Mouse (Mus musculus) adrenal gland, adult 18-20 months (tissue): ENCODE results near the gene Art1. TPM values are rescaled to one million over a fixed set of nuclear protein-coding genes. Genes with fewer than 3 reads are reported as not detected.
A peak's percentile ranks its signal among the peaks of the same experiment; 100 is the strongest.

Experiments used
- DNase-seq, 2 experiments: peaks; one replicate each; pipeline ENCODE4 v3.0.0; 2021 to 2022; ENCODE audit warnings: low spot score in 2 of 2
- total RNA-seq, 2 experiments: library from RNA; stranded (reverse); gene quantifications; 1 replicate in 1 of 2; 2 replicates in 1 of 2; pipeline ENCODE4 v1.2.3; 2021

Gene Art1
- total RNA-seq, 2 experiments from 2014 or later = 0.29 TPM; not detected in 1

DNA sequence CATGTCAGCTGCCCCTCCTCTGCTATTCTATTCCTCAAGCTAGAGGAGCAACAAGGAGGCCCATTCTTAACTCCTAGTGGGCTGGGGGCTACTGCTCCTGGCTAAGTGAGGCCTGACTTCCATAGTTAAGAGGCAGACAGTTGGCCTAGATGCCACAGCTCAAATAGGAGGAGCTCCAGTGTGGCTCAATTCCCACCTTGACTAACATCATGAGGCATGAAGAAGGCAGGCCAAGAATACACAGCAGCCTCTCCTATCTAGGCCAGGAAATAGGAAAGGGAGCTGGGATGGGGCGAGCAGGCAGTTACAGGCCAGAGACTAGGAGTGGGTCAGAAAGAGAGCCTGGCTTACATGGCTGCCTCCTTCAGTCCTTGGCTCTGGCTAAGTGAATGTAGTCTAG, 6.7 kb downstream of the Art1 start:
- no peak for DNase-seq

DNA sequence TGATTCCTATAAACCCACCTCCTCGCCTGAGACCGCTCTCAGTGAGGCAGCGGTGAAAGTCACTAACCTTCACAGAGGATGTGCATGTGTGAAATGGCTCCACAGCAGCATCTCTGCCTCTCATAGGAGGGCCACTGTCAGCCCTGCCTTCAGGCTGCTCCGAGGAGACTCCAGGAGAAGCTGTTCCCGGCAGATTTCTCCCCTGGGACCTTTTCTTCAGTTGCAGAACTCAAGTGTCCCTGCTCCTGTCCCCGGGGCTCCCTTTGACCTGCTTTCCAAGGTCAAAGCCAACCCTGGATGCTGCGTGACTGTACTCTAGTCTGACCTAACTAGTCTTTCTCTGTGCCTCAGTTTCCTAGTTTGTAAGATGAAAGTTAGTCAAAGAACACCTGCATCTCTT, 7.6 kb downstream of the Art1 start, which contains the start of gene Art5:
Art5 (minus strand) TSS at position 319 of the 400 bp plus-strand sequence.
- DNase-seq = no peak

DNA sequence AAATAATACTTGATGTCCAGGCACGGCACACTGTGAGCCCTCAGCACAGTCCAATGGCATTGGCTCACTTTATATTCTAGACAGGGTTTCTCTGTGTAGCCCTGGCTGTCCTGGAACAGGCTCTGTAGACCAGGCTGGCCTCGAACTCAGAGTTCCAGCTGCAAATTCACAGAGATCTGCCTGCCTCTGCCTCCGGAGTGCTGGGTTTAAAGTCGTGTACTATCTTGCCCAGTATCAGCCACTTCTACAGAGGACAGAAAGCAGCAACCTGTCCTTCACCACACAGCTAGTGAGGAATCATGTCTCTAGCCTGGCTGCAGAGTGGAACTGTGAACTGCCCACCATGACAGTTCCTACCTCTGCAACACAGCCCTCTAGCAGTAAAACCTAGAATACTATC, 8.2 kb downstream of the Art1 start:
- no peak for DNase-seq

DNA sequence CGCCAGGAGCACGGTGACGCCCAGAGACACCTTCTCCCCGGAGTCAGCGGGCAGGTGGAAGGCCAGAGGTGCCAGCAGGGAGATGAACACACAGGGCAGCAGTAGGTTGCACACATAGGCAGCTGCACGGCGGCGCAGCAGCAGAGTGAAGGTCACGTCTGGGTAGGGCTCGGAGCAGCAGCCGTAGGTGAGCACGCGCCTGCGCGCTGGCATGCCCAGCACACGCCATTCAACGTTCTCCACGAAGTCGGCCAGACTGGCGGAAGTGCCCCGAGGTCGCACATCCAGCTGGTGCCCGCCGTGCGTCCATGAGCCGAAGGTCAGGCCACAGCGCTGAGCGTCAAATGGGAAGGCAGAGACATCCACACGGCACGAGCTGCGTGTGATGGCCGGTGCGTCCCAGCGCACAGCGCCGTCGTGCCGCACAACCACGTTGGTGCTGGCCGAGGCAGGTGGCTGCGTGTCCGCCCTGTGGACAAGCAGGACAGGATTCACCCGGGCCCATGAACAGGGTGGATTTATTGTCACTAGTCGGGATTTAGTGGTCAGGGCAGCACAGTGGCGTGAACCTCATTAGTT, 11.7 kb downstream of the Art1 start:
- DNase-seq = no peak

DNA sequence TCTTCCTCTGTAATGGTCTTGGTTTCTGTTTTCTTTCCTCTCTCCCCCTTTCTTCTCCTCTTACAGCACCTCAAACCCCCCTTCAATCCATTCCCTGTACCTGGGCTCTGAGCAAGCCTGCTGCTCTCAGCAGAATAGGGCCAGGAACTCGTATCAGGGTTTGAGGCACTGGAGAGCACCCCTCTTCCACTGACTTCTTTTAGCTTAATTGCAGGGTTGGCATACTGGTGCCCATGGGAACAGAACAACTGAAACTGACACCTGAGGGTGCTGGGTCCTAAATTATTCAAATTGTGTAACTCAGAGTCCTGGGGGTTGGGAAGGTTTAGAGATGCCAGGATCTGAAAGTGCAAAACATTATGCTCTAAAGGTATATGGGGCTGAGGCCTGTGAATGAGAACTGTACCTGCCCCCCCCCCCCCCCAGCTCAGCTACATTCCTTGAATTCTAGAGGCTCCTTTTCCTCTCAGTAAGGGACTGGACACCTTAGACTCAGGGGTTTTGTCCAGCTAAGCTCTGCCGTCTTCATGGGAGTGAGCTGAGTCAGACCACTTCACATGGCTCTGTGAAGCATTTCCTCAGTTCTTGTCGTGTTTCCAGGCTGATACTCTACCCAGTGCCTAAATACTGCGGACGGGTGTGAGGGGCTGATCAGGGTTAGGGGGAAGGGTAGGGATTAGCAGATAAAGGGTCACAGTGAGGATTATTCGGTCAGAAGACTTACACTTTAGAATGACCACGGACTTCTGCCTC, 15.2 kb downstream of the Art1 start, which contains the start of gene Chrna10:
Chrna10 (minus strand) TSS at position 250 of the 753 bp plus-strand sequence.
- no peak for DNase-seq

DNA sequence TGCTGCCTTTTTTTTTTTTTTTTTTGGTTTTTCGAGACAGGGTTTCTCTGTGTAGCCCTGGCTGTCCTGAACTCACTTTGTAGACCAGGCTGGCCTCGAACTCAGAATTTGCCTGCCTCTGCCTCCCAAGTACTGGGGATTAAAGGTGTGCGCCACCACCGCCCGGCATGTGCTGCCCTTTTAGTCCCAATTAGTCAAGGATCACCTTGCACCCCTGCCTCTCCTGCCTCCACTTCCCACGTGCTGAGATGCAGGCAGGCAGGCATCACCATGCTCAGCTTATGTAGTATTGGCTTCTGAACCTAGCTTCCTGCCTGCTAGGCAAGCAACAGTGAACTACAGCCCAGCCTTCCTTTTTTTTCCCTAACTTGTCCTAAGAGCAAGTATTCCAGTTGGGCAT, 15.8 kb downstream of the Art1 start:
- no peak for DNase-seq

DNA sequence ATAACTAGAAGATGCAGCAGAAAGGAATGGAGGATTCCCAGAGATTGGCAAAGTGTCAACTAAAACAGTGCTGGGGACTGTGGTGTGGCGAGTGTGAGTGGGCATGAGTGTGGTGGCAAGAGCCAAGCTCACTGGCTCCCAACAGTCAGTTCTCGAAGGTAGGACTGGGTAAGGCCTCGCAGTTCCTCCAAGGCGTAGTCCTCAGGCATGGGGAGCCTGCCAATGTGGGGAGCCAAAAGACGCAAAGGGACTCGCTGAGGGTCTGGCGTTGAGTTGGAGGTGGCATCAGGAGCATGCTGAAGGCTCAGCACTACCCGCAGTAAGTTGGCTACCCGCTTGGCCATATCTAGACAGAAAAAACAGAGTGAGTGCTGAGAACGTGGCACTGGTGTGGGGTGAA, 18.8 kb downstream of the Art1 start:
- no peak for DNase-seq

DNA sequence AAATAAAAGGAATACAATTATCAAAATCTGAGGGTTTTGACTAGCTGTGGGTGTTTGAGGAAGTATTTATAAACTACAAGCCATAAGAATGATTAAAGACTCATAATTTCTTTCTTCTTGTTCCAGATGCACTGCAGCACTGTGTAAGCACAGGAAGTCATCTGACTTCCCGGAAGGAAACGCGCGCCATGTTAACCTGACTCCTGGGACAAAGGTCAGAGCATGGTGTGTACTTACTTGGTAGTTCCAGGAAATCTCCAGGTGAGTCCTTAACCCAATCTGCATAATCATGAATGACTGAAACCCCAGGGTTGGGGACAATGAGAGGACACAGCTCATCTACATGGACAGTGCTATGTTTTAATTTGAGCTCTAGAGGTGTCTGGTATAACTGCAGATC, 30.9 kb downstream of the Art1 start:
- no peak for DNase-seq

DNA sequence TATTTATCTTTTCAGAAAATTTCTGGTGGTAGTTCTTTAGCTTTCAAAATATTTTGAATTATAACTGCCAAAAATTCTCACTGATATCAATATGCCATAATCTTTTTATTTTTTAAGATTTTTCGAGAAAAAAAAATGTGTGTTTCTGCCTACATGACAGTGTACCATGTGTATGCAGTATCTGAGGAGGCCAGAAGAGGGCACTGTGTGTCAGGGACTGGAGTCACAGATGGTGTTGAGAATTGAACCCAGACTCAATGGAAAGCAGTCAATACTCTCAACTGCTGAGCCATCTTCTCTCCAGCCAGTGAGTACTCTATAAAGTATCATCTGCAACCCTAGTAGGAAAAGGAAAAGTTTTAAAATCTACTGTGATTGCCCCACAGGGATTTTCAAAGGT, 35.9 kb downstream of the Art1 start:
- peak in 1 of 2 experiments; percentile 37 for DNase-seq

DNA sequence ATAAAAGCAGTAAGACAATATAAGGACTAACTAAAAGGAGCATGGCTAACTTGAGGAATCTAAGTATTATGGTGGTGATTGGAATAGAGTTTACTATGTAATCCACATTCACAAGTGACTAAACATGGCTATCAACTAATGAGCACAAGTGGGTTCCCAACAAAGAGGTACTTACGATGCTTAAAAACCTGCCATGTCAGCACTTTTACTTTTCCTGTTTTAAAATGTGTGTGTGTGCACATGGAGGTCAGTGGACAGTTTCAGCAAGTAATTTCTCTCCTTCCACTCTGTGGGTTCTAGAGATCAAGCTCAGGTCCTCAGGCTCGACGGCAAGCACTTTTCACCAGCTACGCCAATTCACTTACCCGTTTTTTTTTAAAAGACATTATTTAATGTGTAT, 36.4 kb downstream of the Art1 start:
- DNase-seq = no peak

DNA sequence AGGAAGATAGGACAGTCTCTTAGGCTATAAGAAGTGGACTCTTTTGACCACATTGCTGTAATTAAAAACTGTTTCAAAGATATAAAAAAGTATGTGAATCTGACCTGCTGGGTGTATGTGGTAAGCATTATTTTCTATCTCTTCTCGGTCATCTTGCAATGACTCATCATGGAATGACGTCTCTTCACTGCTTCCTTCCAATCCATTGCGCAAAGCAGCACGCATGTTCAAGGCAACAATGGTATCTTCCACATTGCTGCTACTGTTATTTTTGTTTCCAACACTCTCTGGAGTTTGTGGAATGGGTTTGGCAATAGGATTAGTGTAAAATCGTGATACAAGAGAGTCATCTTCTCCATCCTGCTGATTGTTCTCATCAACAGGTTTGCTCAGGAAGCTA, 52.1 kb downstream of the Art1 start:
- no peak for DNase-seq

Other genes starting within 250 kb of the Art1 start
- gene Folr2, start 244.5 kb upstream of the Art1 start, total RNA-seq = 1 to 10 TPM; 2.3 to 9.5 TPM
- 10 to 100 TPM; 27.4 to 35.2 TPM for gene Anapc15, start 238.0 kb upstream of the Art1 start, total RNA-seq
- 1 to 10 TPM in 1 of 2 experiments, not detected in 1; 5.0 TPM for gene Folr1, start 231.0 kb upstream of the Art1 start, total RNA-seq
- gene Lamtor1, start 195.8 kb upstream of the Art1 start, total RNA-seq = 100 to 1,000 TPM in 1 of 2 experiments, 10 to 100 TPM in 1; 95.1 to 109 TPM
- gene Tomt, start 195.4 kb upstream of the Art1 start, total RNA-seq = not detected
- 10 to 100 TPM; 12.2 to 13.9 TPM for gene Lrrc51, start 167.8 kb upstream of the Art1 start, total RNA-seq
- gene Numa1, start 167.6 kb upstream of the Art1 start, total RNA-seq = 100 to 1,000 TPM; 141 to 160 TPM
- gene Il18bp, start 83.1 kb upstream of the Art1 start, total RNA-seq = 10 to 100 TPM in 1 of 2 experiments, 1 to 10 TPM in 1; 8.4 to 12.5 TPM
- 10 to 100 TPM; 38.5 to 38.7 TPM for gene Rnf121, start 36.3 kb upstream of the Art1 start, total RNA-seq
- 10 to 100 TPM; 11.6 to 12.6 TPM for gene Xndc1, start 36.2 kb upstream of the Art1 start, total RNA-seq
- under 1 TPM; 0.89 to 0.99 TPM for gene Xntrpc, start 36.0 kb upstream of the Art1 start, total RNA-seq
- gene Trpc2, start 18.6 kb upstream of the Art1 start, total RNA-seq = not detected
- not detected for gene Art5, start 7.7 kb downstream of the Art1 start, total RNA-seq
- not detected for gene Chrna10, start 15.1 kb downstream of the Art1 start, total RNA-seq
- gene Nup98, start 108.4 kb downstream of the Art1 start, total RNA-seq = 10 to 100 TPM; 72.5 to 80.1 TPM
- 10 to 100 TPM; 57.5 to 79.5 TPM for gene Pgap2, start 108.5 kb downstream of the Art1 start, total RNA-seq
- gene Rhog, start 154.3 kb downstream of the Art1 start, total RNA-seq = 10 to 100 TPM; 43.5 to 55.7 TPM
- 10 to 100 TPM; 74.0 to 77.1 TPM for gene Stim1, start 166.1 kb downstream of the Art1 start, total RNA-seq